In the genomic region with DNA sequence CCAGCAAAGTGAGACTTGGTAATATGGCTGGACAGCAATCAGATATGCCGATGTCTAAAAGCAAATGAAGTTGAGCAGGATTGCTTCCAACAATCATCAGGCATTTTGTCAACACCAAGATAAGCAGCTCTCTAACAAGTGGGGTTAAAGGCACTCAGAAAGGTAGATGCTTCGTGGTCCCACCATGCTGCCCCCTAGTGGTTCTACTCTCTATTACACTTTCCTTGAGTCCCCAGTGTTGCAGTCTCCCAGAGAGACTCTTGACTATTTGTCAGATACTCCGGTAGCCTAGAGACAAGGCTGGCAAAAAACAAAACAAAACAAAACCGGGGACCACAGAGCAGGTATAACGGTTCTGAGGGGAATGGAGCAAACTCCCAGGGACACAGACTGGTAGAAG, we compare ENCODE assay signal across 8 mouse cellular contexts. TPM values are rescaled to one million over a fixed set of nuclear protein-coding genes. Genes with fewer than 3 reads are reported as not detected.
DNase-seq lines count a peak whose midpoint lies in the region; ATAC-seq and TF ChIP-seq lines count a peak whose summit lies in the region.

No protein-coding gene starts in this region.

- no peak for TF ChIP-seq EP300 in stomach, postnatal 0 days (optimal IDR thresholded peaks at IDR 0.05)

- H3K36me3 ChIP-seq in stomach, postnatal 0 days (ENCODE audit: control insufficient read depth, insufficient read depth, low read length) = no peaks in the 10 kb centered on the region
- no peaks in the 10 kb centered on the region for H3K36me3 ChIP-seq in forebrain, embryonic 14.5 days (ENCODE audit: control insufficient read depth, insufficient read depth, low read length)

- no peaks in the 10 kb centered on the region for H3K4me1 ChIP-seq in bone marrow, adult 2 months (ENCODE audit: control insufficient read depth, insufficient read depth, low read length)
- H3K4me1 ChIP-seq in stomach, postnatal 0 days (replicated peaks; ENCODE audit: control insufficient read depth, insufficient read depth) = no peaks in the 10 kb centered on the region
- no peaks in the 10 kb centered on the region for H3K4me1 ChIP-seq in forebrain, embryonic 14.5 days (ENCODE audit: control insufficient read depth, insufficient read depth, low read length)

- no peak for DNase-seq in frontal cortex, postnatal 36 days (ENCODE audit: low spot score in 2 of 2)
- peak; percentile 67 to 72 for DNase-seq in B cell, adult 2 months
- DNase-seq in liver = peak; percentile 10
- no peak for DNase-seq in stomach, postnatal 0 days (ENCODE audit: low spot score)
- no peak for DNase-seq in forebrain, embryonic 14.5 days (ENCODE audit: low spot score)
- DNase-seq in frontal cortex, postnatal 14 days (ENCODE audit: low spot score in 2 of 2) = no peak

- H3K9ac ChIP-seq in stomach, postnatal 0 days (ENCODE audit: low read length) = no peak overlapping the region
- no peak overlapping the region for H3K9ac ChIP-seq in forebrain, embryonic 14.5 days (ENCODE audit: low read length)

- peak; percentile 24; the same call in 1 of the 2 replicates for TF ChIP-seq CTCF in bone marrow, adult 2 months (IDR thresholded peaks at IDR 0.05; ENCODE audit: control insufficient read depth, insufficient read depth, low read length)
- peak; percentile 59 for TF ChIP-seq CTCF in stomach, postnatal 0 days (IDR thresholded peaks at IDR 0.05; ENCODE audit: low read depth)

- H3K4me3 ChIP-seq in bone marrow, adult 2 months (replicated peaks; ENCODE audit: control insufficient read depth, low read depth, low read length) = no peak overlapping the region
- no peak overlapping the region for H3K4me3 ChIP-seq in stomach, postnatal 0 days (ENCODE audit: low read depth, low read length)
- no peak overlapping the region for H3K4me3 ChIP-seq in forebrain, embryonic 14.5 days (ENCODE audit: low read depth, low read length)

- H3K27ac ChIP-seq in bone marrow, adult 2 months (ENCODE audit: control insufficient read depth, insufficient read depth, low read depth, low read length, poor library complexity) = no peak overlapping the region
- no peak overlapping the region for H3K27ac ChIP-seq in stomach, postnatal 0 days (replicated peaks)
- H3K27ac ChIP-seq in forebrain, embryonic 14.5 days (ENCODE audit: low read depth, low read length) = no peak overlapping the region

- H3K4me2 ChIP-seq in stomach, postnatal 0 days (replicated peaks; ENCODE audit: low read depth) = no peak overlapping the region
- H3K4me2 ChIP-seq in forebrain, embryonic 14.5 days (ENCODE audit: low read length) = no peak overlapping the region

- TF ChIP-seq POLR2A in bone marrow, adult 2 months (IDR thresholded peaks at IDR 0.05; ENCODE audit: borderline replicate concordance, control insufficient read depth, low read depth, low read length) = no peak

- H3K27me3 ChIP-seq in stomach, postnatal 0 days (ENCODE audit: control insufficient read depth, insufficient read depth, low read length) = no peaks in the 10 kb centered on the region
- H3K27me3 ChIP-seq in forebrain, embryonic 14.5 days (replicated peaks; ENCODE audit: control insufficient read depth, insufficient read depth, low read length) = no peaks in the 10 kb centered on the region

- ATAC-seq in frontal cortex, adult (ENCODE audit: low TSS enrichment) = 0 out of 2 replicates have a peak, but pooled peaks have one; percentile 20
- no peak for ATAC-seq in stomach, postnatal 0 days (ENCODE audit: low FRiP score, low TSS enrichment)
- ATAC-seq in forebrain, embryonic 14.5 days = no peak

- H3K9me3 ChIP-seq in stomach, postnatal 0 days (ENCODE audit: control insufficient read depth, low read length) = no peaks in the 10 kb centered on the region
- no peaks in the 10 kb centered on the region for H3K9me3 ChIP-seq in forebrain, embryonic 14.5 days (replicated peaks; ENCODE audit: control insufficient read depth, low read length)

- WGBS in bone marrow, adult 2 months = 37% methylated on average over 5 of the region's 5 CpGs
- 52% methylated on average over 5 of the region's 5 CpGs for WGBS in stomach, postnatal 0 days
- WGBS in forebrain, embryonic 14.5 days = 54% methylated on average over 5 of the region's 5 CpGs

RNA-seq across cellular contexts. Expression of gene Rbm26, which starts 21.3 kb away (rescaled TPM):
- polyA plus RNA-seq in bone marrow, adult 2 months (2011; ENCODE audit: insufficient read depth, insufficient read length, low replicate concordance, missing spikeins) = 20.6 and 35.4 TPM in 2 replicates
- 15.2 and 15.6 TPM in 2 replicates for polyA plus RNA-seq in stomach, postnatal 0 days (2015; fragmentation: Nextera tagmentation; extraction: Ambion mirVana)
- polyA plus RNA-seq in forebrain, embryonic 14.5 days (2014; fragmentation: Nextera tagmentation; extraction: Ambion mirVana) = 29.6 and 33.0 TPM in 2 replicates

RNA-seq across cellular contexts. Expression of gene Ndfip2, which starts 60.0 kb away (rescaled TPM):
- polyA plus RNA-seq in bone marrow, adult 2 months (2011; ENCODE audit: insufficient read depth, insufficient read length, low replicate concordance, missing spikeins) = 3.9 and 7.2 TPM in 2 replicates
- 64.2 and 65.1 TPM in 2 replicates for polyA plus RNA-seq in stomach, postnatal 0 days (2015; fragmentation: Nextera tagmentation; extraction: Ambion mirVana)
- polyA plus RNA-seq in forebrain, embryonic 14.5 days (2014; fragmentation: Nextera tagmentation; extraction: Ambion mirVana) = 91.1 and 94.1 TPM in 2 replicates

Comparison
In these comparisons a context has a peak if more than half of its experiments do, and no peak if none do; other contexts are left out.
1. DNase-seq: peak in B cell, adult 2 months (2 of 2) and liver (single experiment); none in frontal cortex, postnatal 36 days (0 of 2), stomach, postnatal 0 days (single experiment), forebrain, embryonic 14.5 days (single experiment) and frontal cortex, postnatal 14 days (0 of 2).